Mouse (Mus musculus): Measurements from ENCODE around the gene Padi2.

The Padi2 gene

GRCm38 (mm10) chr4:140906076-140906826 is at the start of gene Padi2:
Gene Padi2, plus strand, starts transcription at chr4:140906344.
- DNase-seq = peak; percentile 80 to 88

- DNase-seq = no peak
These were observed 49.1 kb upstream of the Padi2 start for GRCm38 (mm10) chr4:140857041-140857440.

- no peak for DNase-seq
These were observed 48.3 kb upstream of the Padi2 start for GRCm38 (mm10) chr4:140857813-140858212.

- DNase-seq = no peak
These were observed 46.9 kb upstream of the Padi2 start for GRCm38 (mm10) chr4:140859291-140859690.

GRCm38 (mm10) chr4:140860125-140860766 is 45.9 kb upstream of the Padi2 start:
- DNase-seq = no peak

- no peak for DNase-seq
These were observed 45.4 kb upstream of the Padi2 start for GRCm38 (mm10) chr4:140860767-140861147.

- DNase-seq = no peak
These were observed 44.0 kb upstream of the Padi2 start for GRCm38 (mm10) chr4:140862036-140862650.

GRCm38 (mm10) chr4:140868484-140869190 is 37.5 kb upstream of the Padi2 start:
- DNase-seq = no peak

- no peak for DNase-seq
These were observed 36.2 kb upstream of the Padi2 start for GRCm38 (mm10) chr4:140869945-140870344.

GRCm38 (mm10) chr4:140870876-140871275 is 35.3 kb upstream of the Padi2 start:
- DNase-seq = peak in 1 of 2 experiments; percentile 25

GRCm38 (mm10) chr4:140871376-140871775 is 34.8 kb upstream of the Padi2 start:
- DNase-seq = peak in 1 of 2 experiments; percentile 24

GRCm38 (mm10) chr4:140871851-140872685 is 34.1 kb upstream of the Padi2 start:
- DNase-seq = peak in 1 of 2 experiments; percentile 43

- no peak for DNase-seq
These were observed 33.5 kb upstream of the Padi2 start for GRCm38 (mm10) chr4:140872686-140872992.

GRCm38 (mm10) chr4:140873011-140873410 is 33.1 kb upstream of the Padi2 start:
- no peak for DNase-seq

- peak in 1 of 2 experiments; percentile 16 for DNase-seq
These were observed 30.0 kb upstream of the Padi2 start for GRCm38 (mm10) chr4:140876161-140876560.

- DNase-seq = peak in 1 of 2 experiments; percentile 20
These were observed 29.5 kb upstream of the Padi2 start for GRCm38 (mm10) chr4:140876681-140877080.

GRCm38 (mm10) chr4:140877441-140877840 is 28.7 kb upstream of the Padi2 start:
- DNase-seq = peak in 1 of 2 experiments; percentile 19

- peak in 1 of 2 experiments; percentile 21 for DNase-seq
These were observed 27.5 kb upstream of the Padi2 start for GRCm38 (mm10) chr4:140878655-140879054.

- DNase-seq = no peak
These were observed 27.0 kb upstream of the Padi2 start for GRCm38 (mm10) chr4:140879116-140879515.

GRCm38 (mm10) chr4:140879739-140880138 is 26.4 kb upstream of the Padi2 start:
- DNase-seq = peak; percentile 78 to 88

GRCm38 (mm10) chr4:140880207-140880606 is 25.9 kb upstream of the Padi2 start:
- DNase-seq = peak in 1 of 2 experiments; percentile 21

- DNase-seq = peak in 1 of 2 experiments; percentile 16
These were observed 25.0 kb upstream of the Padi2 start for GRCm38 (mm10) chr4:140881026-140881670.
